Mouse (Mus musculus): ENCODE data around the gene Btg1-ps1.
A peak's percentile ranks its signal among the peaks of the same experiment; 100 is the strongest.
"Not testable (repeated sequence)": the region's sequence is repeated elsewhere in the genome, so short reads cannot be mapped to it uniquely, and the experiment has no call there.

Btg1-ps1 gene

GRCm38 (mm10) chrX:38018597-38018996, at the start of gene Btg1-ps1:
Gene Btg1-ps1, minus strand, starts transcription at chrX:38018815.
- not testable (repeated sequence) for DNase-seq (ENCODE audit: low read depth, low spot score)

GRCm38 (mm10) chrX:38066175-38066574, 47.6 kb upstream of the Btg1-ps1 start, which contains the start of gene Rhox10:
Gene Rhox10, plus strand, starts transcription at chrX:38066475.
- no peak for DNase-seq (ENCODE audit: low read depth, low spot score)

DNA sequence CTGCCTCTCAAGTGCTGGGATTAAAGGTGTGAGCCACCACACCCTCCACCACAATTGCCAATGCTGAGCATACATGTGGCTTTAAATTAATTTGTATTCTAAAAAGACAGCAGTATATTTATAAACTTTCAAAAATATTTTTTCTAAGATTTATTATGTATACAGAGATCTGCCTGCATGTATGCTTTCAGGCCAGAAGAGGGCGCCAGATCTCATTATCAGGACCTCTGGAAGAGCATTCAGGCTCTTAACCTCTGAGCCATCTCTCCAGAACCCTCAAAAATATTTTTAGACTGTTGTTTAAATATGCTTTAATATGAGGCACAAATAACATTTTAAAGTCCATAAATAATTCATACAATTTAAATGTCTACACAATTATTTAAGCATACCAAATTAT, 42.9 kb upstream of the Btg1-ps1 start:
- peak; percentile 2 for DNase-seq (ENCODE audit: low read depth, low spot score)

GRCm38 (mm10) chrX:38043014-38043413, 24.4 kb upstream of the Btg1-ps1 start, which contains the start of gene Btg1-ps2:
Gene Btg1-ps2, minus strand, starts transcription at chrX:38043114.
- not testable (repeated sequence) for DNase-seq (ENCODE audit: low read depth, low spot score)

- no peak for DNase-seq (ENCODE audit: low read depth, low spot score)
Measured at GRCm38 (mm10) chrX:38039666-38040065, 21.1 kb upstream of the Btg1-ps1 start.

DNA sequence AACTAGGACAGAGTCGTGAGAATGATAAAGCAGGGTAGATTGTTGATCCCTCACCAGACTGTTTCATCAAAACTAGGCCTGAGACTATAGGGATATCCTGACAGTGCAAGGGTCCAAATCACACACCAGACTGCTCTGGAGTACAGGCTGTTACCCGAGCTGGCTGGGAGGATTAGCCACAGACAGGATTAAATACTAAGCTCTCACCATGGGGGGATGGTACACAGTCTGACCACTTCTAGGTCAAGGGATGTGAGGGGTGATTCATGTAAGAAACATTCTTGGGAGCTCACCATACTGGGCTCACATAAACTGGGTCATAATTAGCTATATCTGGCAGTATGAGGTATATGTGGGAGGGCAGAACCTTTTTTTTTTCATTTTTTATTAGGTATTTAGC, 15.2 kb upstream of the Btg1-ps1 start:
- no peak for DNase-seq (ENCODE audit: low read depth, low spot score)

DNA sequence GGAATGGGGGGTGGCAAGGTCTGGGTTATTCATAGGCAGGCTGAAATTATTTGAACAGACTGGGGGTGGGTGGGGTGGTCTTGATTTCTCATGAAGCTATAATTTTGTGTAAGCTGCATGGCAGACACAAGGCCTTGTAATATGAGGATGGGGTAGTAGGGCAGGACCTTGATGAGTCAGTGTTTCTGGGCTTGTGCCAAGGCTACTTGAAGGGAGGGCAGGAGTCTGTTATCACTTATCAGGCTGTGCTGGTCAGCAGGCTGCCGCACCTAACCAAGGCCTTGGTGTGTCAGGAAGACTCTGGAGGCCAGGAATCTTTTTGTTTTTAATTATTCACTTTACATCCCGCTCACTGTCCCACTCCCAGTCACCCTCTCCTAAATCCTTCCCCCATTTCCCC, 9.9 kb downstream of the Btg1-ps1 start:
- DNase-seq (ENCODE audit: low read depth, low spot score) = no peak

All from c-Kit-negative CD71-positive TER-119-positive erythroid progenitor cells, embryonic 14.5 days (primary cell).